Mouse (Mus musculus) heart, adult 2 months (tissue): Measurements from ENCODE around the gene Aldh3a2.

Experiments
- CTCF ChIP-seq: fragments of 200-600 bp; IDR thresholded peaks from 2 replicates; pipeline ENCODE4 v1.8.1; 2022; ENCODE audit warnings: antibody characterized with exemption, mild to moderate bottlenecking, moderate library complexity
- EP300 ChIP-seq: fragments of 200-500 bp; IDR thresholded peaks from 2 replicates; pipeline ENCODE4 v1.6.1; 2011; ENCODE audit warnings: low read depth, low read length, control low read depth; ENCODE audit not compliant: insufficient read depth
- POLR2A ChIP-seq: fragments of 200-500 bp; IDR thresholded peaks from 2 replicates; pipeline ENCODE4 v1.6.1; 2011; ENCODE audit warnings: mild to moderate bottlenecking, low read depth, low read length, control low read depth; ENCODE audit not compliant: insufficient read depth

DNA sequence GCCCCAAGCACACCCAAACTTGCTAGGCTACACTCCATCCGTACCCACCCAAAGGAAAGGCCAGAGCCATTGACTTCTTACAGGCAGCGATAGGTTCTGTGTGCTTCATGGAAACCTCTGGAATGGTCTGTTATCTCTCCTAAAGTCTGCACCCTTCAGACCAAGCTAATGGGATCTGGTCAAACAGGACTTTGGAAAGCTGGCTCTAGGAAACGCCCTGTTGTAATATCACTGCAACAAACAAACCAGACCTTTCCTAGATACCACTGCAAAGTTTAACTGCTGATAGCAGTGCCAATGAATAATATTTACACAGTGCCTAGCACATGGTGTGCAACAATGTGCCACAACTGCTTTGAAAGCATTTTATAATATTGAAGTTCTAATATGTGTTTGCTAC lies 31.2 kb downstream of the Aldh3a2 start:
- no peak for TF ChIP-seq EP300
- no peak for TF ChIP-seq CTCF
- TF ChIP-seq POLR2A = no peak
